Mouse (Mus musculus) bone marrow macrophage, adult 2 months (primary cell): ENCODE measurements around the gene Acsf2. TPM values are rescaled to one million over a fixed set of nuclear protein-coding genes. Genes with fewer than 3 reads are reported as not detected.

Experiments used
- H3K27ac ChIP-seq: 2 replicates; pipeline ENCODE4 v1.5.1; 2012; ENCODE audit warnings: low read depth, low read length; ENCODE audit not compliant: insufficient read depth
- H3K4me1 ChIP-seq: 2 replicates; pipeline ENCODE4 v1.6.1; 2012; ENCODE audit warnings: low read length; ENCODE audit not compliant: control insufficient read depth, insufficient read depth
- H3K4me3 ChIP-seq: 2 replicates; pipeline ENCODE4 v1.5.1; 2012; ENCODE audit warnings: mild to moderate bottlenecking, low read length, moderate library complexity; ENCODE audit not compliant: insufficient read depth
- CTCF ChIP-seq: IDR thresholded peaks from 2 replicates; pipeline ENCODE4 v1.5.1; 2012; ENCODE audit warnings: low read depth, mild to moderate bottlenecking, low read length, moderate library complexity
- POLR2A ChIP-seq: IDR thresholded peaks from 2 replicates; pipeline ENCODE4 v1.6.1; 2012; ENCODE audit warnings: mild to moderate bottlenecking, low read depth, low read length, borderline replicate concordance
- polyA plus RNA-seq: library from polyadenylated mRNA; stranded (reverse); fragments of >200 nt; gene quantifications from 2 replicates; pipeline ENCODE4 v1.2.4, GENCODE M21; 2012; ENCODE audit not compliant: missing spikeins, insufficient read depth, insufficient read length

Gene Acsf2
- polyA plus RNA-seq, 1 experiment: 9.5 TPM

- H3K4me3 ChIP-seq: no peak overlapping the region
- TF ChIP-seq CTCF: no peak
- TF ChIP-seq POLR2A: no peak
- peaks cover 20% of the 10 kb centered on the region for H3K4me1 ChIP-seq
- H3K27ac ChIP-seq: no peak overlapping the region
These were observed 1.2 kb downstream of the Acsf2 start for GRCm38 (mm10) chr11:94600447-94600846.

GRCm38 (mm10) chr11:94598437-94599120 is 3.1 kb downstream of the Acsf2 start:
- TF ChIP-seq POLR2A: no peak
- TF ChIP-seq CTCF: no peak

GRCm38 (mm10) chr11:94597319-94597718 is 4.4 kb downstream of the Acsf2 start:
- peaks cover 19% of the 10 kb centered on the region for H3K4me1 ChIP-seq
- no peak overlapping the region for H3K27ac ChIP-seq
- no peak for TF ChIP-seq CTCF
- no peak for TF ChIP-seq POLR2A
- no peak overlapping the region for H3K4me3 ChIP-seq

More at GRCm38 (mm10) chr11:94598437-94599120, 3.1 kb downstream of the Acsf2 start:
- peaks cover 20% of the 10 kb centered on the region for H3K4me1 ChIP-seq
- H3K4me3 ChIP-seq: no peak overlapping the region
- no peak overlapping the region for H3K27ac ChIP-seq

- no peak for TF ChIP-seq CTCF
- no peak for TF ChIP-seq POLR2A
- H3K4me3 ChIP-seq: no peak overlapping the region
- H3K27ac ChIP-seq: no peak overlapping the region
- peaks cover 15% of the 10 kb centered on the region for H3K4me1 ChIP-seq
These were observed 5.3 kb downstream of the Acsf2 start for GRCm38 (mm10) chr11:94596311-94596852.

- H3K4me1 ChIP-seq: peaks cover 10% of the 10 kb centered on the region
- no peak overlapping the region for H3K4me3 ChIP-seq
- no peak overlapping the region for H3K27ac ChIP-seq
- TF ChIP-seq POLR2A (no peak), CTCF (no peak)
These were observed 14.2 kb downstream of the Acsf2 start for GRCm38 (mm10) chr11:94587511-94587910.

GRCm38 (mm10) chr11:94585091-94585490 is 16.6 kb downstream of the Acsf2 start:
- no peak for TF ChIP-seq POLR2A
- TF ChIP-seq CTCF: no peak
- H3K4me3 ChIP-seq: no peak overlapping the region
- no peak overlapping the region for H3K27ac ChIP-seq
- peaks cover 10% of the 10 kb centered on the region for H3K4me1 ChIP-seq

- TF ChIP-seq POLR2A (no peak), CTCF (no peak)
- Histone ChIP-seq H3K4me1 (no peaks in the 10 kb centered on the region), H3K4me3 (no peak overlapping the region), H3K27ac (no peak overlapping the region)
These were observed 21.4 kb downstream of the Acsf2 start for GRCm38 (mm10) chr11:94580111-94580740.

- Histone ChIP-seq H3K4me1 (0 out of 2 replicates have a peak, but pooled peaks cover 2% of the 10 kb centered on the region), H3K4me3 (no peak overlapping the region), H3K27ac (no peak overlapping the region)
- TF ChIP-seq CTCF (no peak), POLR2A (no peak)
These were observed 25.3 kb downstream of the Acsf2 start for GRCm38 (mm10) chr11:94576361-94576760.

GRCm38 (mm10) chr11:94575036-94575435 is 26.6 kb downstream of the Acsf2 start:
- TF ChIP-seq CTCF (no peak), POLR2A (no peak)
- H3K4me1 ChIP-seq: 0 out of 2 replicates have a peak, but pooled peaks cover 2% of the 10 kb centered on the region

GRCm38 (mm10) chr11:94574560-94574959 is 27.1 kb downstream of the Acsf2 start:
- Histone ChIP-seq H3K4me1 (0 out of 2 replicates have a peak, but pooled peaks cover 2% of the 10 kb centered on the region), H3K4me3 (no peak overlapping the region), H3K27ac (no peak overlapping the region)
- no peak for TF ChIP-seq CTCF

More at GRCm38 (mm10) chr11:94575036-94575435, 26.6 kb downstream of the Acsf2 start:
- H3K27ac ChIP-seq: no peak overlapping the region
- no peak overlapping the region for H3K4me3 ChIP-seq
